Mouse (Mus musculus) layer of hippocampus, postnatal 25 days (tissue): ENCODE results near the gene C330021F23Rik. TPM values are rescaled to one million over a fixed set of nuclear protein-coding genes. Genes with fewer than 3 reads are reported as not detected.
"Not testable (repeated sequence)": the region's sequence is repeated elsewhere in the genome, so short reads cannot be mapped to it uniquely, and the experiment has no call there.

Source experiments
- DNase-seq, 2 experiments: peaks; one replicate each; pipeline ENCODE4 v3.0.0; 2022; ENCODE audit warnings: mixed read lengths in 2 of 2, low spot score in 1 of 2; ENCODE audit errors: extremely low spot score in 1 of 2
- total RNA-seq, 2 experiments: library from RNA; stranded (reverse); gene quantifications; 2 replicates each; pipeline ENCODE4 v1.2.3; 2021

C330021F23Rik gene
- total RNA-seq, result not detected

DNA sequence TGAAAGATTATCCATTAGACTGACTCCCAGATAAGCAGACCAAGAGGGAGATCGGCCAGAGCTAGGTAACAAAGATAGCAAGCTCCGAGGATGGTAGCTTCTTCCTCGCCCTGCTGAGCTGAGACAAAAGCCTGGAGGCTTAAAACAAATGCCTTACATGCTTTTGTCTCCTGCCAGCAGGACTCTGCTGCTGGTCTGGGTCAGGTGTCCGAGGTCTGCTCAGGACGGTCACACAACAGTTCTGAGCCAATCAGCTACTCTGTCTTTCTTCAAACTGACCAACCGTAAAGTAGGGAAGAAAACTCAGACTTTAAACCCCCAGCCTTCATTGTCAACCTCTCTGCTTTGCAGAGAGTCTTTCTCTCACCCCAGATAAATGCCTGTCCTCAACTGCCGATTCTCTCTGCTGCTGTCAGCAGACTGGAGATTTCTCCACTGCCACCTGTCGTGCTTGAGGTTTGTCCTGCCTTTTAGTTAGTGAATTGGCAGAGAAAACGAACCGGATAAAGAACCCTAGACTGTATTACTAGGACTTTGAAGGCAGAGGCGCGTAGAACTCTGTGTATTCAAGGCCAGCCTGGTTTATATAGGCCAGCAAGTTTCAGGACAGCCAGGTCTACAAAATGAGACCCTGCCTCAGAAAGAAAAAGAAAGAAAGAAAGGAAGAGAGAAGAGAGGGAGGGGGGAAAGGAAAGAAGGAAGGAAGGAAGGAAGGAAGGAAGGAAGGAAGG is at the start of gene C330021F23Rik:
Gene C330021F23Rik (plus strand): TSS at position 350 of the 731 bp plus-strand sequence.
- no peak for DNase-seq

DNA sequence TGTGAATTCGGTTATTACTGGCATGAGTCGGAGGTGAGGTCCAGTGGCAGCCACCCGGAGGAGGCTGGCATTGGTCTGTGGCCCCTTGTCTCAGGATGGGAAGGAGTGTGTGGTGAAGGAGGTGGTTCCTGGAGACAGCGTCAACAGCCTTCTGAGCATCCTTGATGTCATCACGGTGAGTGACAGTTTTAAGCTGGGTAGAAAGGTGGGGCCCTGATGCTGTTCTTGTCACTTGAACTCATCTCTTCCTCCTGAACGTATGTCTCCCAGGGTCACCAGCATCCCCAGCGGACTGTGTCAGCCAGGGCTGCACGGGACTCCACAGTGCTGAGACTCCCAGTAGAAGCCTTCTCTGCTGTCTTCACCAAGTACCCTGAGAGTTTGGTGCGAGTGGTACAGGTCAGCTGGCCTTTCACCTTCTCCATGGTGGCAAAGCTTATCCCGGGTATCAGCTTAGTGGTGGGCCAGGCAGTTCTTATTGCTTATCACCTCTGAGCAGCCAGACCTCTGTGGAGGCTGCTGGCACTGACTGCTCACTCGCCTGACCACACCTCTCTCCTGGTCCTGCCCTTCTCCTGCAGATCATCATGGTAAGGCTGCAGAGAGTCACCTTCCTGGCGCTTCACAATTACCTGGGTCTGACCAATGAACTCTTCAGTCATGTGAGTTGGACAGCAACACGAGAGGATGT is 45.6 kb upstream of the C330021F23Rik start:
- no peak for DNase-seq

DNA sequence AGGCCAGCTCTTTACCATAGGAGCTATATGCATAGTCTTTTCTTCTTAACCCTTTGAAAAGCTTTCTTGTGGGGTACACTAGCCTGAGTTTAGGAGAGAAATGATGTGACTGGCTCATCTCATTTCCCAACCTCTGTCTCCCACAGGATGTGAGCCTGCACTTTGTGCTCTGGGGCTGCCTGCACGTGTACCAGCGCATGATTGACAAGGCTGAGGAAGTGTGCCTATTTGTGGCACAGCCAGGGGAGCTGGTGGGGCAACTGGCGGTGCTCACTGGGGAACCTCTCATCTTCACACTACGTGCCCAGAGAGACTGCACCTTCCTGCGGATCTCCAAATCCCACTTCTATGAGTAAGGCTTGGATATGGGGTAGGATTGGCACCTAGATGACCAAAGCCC is 37.0 kb upstream of the C330021F23Rik start:
- no peak for DNase-seq

DNA sequence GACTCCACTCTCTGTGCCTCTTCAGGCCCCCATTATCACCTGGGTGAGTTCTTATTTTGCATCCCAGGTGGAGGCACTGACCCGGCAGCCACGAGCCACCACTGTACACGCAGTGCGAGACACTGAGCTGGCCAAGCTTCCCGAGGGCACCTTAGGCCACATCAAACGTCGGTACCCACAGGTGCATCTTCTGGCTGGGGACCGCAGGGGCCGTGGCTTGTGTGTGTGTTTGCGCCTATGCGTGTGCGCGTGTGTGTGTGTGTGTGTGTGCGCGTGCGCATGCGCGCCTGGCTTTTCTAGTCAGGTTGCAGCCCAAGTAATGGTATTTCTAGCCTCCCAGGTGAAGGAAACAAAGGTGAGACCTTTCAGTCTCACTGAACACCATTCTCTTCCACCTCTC is 35.9 kb upstream of the C330021F23Rik start:
- no peak for DNase-seq

DNA sequence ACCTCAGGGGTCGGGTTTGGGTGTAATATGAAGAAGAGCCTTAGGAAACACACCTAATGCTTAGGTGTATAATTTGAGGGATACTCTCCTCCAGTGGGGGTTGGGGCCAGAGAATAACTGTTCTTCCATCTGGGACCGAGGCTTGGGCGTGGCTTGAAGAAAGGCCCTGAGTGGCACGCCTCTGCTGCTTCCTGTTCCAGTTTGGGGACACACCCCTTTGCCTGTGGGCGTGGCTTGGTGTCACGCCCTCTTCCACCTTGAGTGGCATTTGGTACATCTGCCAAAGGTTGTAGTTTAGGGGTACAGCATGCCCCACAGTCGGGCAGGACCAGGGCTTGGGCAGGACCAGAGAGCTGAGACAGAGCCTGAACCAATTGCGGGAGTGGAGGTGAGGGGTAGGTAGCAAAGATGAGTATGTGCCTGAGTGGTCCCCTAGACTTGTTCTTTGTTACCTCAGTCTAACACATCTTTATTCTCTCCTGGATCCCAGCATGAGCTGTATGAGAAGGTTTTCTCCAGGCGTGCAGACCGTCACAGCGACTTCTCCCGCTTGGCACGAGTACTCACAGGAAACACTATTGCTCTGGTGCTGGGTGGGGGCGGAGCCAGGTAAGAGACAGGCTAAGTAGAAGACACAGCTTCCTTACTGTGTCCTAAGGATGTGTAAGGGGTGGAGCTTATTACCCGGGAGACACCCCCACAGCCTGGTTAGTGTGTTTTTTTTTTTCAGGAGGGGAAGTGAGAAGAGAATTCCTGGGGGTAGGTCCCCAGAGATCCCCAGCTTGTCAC is 31.5 kb upstream of the C330021F23Rik start:
- DNase-seq, result no peak

DNA sequence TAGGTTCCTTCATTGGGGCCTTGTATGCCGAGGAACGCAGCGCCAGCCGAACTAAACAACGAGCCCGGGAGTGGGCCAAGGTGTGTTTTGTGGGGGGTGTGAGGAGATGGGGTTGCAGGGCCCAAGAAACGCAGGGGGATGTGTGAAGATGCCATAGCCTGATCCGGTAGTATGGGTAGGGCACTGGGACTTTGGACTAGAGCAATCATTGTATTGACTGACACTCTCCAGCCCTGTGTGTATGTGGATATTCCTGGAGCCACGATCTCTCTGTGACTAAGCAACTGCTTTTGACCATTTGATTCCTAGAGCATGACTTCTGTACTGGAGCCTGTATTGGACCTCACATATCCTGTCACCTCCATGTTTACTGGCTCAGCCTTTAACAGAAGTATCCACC is 30.9 kb upstream of the C330021F23Rik start:
- DNase-seq, result no peak

DNA sequence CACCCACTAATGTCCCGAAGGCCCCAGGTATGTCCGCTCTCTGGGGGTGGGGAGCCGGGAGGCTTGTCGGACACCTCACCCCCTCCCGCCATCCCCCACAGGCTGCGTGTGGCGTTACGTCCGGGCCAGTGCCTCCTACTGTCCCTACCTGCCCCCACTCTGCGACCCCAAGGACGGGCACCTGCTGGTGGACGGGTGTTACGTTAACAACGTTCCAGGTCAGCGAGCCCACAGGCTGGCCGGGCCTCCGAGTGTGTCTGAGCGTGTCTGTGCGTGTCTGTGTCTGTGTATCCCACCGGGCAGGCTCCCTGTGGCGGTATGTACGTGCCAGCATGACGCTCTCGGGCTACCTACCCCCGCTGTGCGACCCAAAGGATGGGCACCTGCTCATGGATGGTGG is 30.1 kb upstream of the C330021F23Rik start:
- DNase-seq, result no peak

DNA sequence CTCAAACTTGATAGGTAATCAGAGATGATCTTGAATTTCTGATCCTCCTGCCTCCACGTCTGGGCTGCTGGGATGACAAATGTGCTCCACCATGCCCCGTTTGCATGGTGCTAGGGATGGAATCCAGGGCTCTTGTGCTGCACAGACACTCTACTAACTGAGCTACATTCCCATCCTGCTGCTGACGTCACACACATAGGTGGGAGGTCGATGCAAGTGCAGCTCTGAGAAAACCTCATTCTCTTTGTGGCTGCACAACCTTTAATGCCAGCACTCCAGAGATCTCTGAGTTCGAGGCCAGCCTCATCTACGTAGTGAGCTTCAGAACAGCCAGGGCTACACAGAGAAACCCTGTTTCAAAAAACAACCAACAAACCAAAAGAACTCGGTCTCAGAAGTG is 28.6 kb upstream of the C330021F23Rik start:
- no peak for DNase-seq

DNA sequence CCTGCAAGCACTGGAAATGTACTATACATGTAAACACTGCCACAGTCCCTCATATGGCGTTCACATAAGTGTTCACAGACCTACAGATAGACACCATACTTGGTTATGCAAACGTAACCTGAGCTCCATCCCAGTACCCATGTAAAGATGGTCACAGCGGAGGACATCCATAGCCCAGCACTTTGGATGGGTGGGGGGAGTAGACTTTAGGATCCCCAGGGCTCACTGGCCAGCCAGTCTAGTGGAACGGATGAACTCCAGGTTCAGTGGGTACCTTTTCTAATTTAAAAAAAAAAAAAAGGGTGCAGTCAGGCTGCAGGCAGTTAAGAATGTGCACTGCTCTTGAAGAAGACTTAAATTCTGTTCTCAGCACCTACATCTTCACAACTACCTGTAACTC is 27.7 kb upstream of the C330021F23Rik start:
- DNase-seq, result no peak

DNA sequence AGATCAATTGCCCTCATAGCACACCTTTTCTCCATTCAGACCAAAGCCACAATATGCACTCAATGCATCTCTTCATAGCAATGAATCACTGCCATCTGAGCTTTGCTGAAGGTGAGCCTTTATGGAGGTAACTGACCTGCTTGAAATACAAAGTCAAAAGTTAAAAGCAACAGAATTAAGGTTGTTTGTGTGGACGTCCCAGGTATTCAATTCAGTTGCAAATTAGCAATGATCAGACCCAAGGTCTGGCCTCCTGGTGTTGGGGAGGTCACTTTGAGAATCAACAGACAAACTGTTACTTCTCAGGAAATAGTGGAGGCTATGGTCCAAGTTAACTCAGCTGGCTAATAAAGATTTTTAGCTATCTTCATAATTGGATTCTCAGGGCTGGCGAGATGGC is 21.3 kb upstream of the C330021F23Rik start:
- DNase-seq, result no peak

DNA sequence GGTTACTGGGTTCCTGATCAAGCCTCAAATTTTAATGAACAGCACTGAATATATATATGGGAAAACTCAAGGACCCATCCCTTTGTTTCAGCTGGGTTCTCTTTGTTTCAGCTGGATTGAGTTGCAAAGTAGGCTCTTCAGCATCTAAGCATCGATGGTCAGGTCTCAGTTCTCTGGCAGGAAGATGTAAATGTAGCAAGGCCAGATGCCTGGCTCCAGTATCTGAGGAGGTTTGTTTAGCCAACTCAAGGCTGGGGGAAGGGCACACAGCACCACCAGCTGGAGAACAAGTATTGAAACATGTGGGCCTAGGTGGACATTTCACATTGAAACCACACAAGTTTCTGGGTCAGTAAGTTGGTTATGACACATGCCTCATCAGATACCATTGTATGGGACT is 15.6 kb upstream of the C330021F23Rik start:
- DNase-seq, result no peak

DNA sequence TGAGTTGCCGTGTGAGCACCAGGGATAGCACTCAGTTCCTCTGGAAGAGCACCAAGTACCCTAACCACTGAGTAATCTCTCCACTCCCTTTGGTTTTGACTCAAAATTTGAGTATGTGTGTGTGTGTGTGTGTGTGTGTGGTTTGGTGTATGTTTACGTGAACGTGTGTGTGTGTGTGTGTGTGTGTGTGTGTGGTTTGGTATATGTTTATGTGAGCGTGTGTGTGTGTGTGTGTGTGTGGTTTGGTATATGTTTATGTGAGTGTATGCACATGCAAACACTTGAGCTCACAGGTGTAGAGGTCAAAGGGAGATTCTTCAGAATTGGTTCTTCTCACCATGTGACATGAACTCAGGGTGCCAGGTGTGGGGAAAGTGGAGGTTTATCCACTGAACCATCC is 11.7 kb upstream of the C330021F23Rik start:
- no peak for DNase-seq

DNA sequence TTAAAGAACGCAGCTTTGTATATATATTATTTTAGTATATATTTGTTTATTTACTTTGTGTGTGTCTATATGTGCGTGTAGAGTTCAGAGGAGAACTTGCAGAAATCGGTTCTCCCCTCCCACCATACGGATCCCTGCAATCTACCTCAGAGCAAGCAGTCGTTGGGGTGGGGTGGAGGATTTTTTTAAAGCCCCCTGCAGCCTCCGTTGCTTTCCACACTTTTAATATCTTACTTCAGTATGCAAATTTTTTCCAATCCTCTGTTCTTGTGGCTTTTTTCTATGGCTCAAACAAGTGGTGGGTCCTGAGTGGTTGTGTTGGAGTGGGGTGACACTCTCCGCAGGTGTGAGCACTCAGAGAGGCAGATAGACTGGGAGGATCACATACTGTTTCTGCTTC is 588 bp downstream of the C330021F23Rik start:
- no peak for DNase-seq

DNA sequence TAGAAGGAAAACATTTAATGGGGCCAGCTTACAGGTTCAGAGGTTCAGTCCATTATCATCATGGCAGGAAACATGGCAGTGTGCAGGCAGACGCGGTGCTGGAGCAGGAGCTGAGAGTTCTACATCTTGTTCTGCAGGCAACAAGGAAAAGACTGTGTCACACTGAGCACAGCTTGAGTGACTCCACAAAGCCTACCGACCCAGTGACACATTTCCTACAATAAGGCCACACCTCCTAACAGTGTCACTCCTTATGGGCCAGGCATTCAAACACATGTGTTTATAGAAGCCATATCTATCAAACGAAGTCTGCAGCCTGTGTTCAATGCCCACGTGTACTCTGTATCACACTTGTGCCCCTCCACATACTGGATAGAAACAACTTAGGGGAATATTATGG is 2.0 kb downstream of the C330021F23Rik start:
- DNase-seq, result no peak

DNA sequence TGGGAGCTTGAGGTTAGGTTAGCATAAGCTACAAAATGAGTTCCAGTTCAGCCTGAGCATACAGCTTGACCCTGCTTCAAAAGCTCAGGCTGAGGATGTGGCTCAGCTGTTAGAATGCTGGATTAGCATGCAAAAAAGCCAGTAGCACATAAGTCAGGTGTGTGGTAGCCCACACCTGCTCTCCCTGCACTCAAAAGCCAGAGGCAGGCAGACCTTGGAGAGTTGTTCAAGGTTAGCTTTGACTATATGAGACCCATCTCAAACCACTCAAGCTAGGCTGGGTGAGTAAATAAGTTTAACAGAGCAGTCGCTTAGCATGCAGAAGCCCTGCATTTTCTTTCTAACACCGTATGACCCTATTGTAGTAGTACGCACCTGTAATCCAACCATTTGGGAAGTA is 6.8 kb downstream of the C330021F23Rik start:
- no peak for DNase-seq

DNA sequence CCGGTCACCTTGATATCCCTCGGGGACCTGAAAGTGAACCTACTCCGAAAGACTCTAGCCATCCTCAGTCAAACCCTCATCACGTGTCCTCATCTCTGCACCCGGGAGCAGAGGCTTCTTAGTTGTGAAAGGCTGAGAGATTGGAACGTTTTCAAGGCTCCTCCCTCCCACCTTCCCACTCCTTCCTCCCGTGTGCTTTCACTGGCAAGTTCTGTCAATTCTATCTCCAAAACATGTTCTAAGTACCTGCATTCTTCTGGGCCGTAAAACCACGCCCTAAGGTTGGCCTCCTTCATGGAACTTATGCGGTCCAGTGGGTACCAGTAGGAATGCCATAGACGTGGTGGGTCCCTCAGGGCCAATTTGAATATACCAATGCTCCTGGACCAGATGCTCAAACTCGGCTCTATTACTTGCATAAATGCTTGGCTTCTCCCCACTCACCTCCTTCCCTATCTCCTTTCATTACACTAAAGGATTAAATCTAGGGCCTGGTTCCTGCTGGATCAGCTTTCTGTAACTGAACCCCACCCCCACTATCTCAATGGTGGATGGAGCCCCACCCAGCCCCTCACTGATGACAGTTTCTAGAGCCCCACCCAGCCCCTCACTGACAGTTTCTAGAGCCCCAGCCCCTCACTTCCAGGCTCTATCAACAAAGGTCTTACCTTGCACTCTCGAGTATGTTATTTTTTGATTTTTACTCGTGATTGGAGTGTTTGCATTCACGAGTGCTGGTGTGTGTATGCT is 8.6 kb downstream of the C330021F23Rik start:
- DNase-seq, result no peak

DNA sequence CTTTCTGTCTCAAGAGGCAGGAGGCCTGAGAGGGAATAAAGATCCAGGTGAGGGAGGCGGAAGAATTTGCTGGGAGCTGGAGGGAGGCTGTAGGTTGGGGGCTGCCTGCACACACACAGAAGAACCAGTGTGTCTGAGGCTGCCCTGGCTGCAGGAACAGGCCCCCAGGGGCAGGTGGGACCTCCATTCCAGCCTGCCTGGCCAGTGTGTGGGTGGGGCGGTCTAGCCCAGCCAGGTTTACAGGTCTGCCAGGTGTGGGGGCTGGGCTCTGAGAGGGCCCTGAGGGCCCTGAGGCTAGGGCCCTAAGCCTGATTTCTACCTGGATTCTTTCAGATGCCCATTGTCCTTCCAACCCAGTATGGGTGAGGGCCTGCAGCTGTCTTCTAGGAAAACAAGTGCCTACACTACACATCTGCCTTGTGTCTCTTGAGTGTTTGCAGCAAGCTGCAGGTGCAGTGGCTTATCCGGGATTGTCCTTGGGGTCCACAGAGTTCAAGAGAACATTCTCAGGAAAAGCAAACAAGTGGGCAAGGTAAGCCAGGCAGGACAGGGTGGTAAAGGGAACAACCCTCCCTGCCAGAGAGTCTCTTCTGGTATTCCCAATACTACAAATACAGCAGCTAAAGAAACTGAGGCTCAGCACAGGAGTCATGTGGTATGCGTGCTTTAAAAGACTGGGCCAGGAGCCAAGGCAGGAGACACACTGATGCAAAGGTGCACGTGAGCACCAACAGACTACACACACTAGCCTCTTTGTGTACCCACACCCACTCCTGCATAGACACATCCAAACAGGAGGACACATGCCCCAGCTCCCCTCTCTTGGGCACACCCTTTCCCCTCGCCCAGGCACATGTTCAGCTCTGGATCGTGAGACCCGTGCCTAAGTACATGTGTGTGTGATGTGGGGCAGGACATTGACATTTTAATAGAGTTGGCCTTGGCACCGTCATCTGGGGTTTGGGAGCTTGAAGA is 11.9 kb downstream of the C330021F23Rik start:
- no peak for DNase-seq

DNA sequence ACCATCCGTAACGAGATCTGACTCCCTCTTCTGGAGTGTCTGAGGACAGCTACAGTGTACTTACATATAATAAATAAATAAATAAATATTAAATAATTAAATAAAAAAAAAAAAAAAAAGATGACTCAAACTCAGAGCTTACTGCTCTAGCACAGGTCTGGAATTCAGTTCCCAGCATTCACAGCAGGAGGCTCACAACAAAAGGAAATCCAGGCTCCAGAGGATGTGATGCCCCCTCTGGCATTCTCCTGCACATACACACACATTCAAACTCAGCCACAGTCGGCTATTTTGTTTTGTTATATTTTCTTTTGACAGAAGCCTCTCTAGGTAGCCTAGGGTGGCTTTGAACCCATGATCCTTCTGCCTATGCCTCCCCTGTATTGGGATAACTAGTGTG is 14.2 kb downstream of the C330021F23Rik start:
- not testable (repeated sequence) for DNase-seq

DNA sequence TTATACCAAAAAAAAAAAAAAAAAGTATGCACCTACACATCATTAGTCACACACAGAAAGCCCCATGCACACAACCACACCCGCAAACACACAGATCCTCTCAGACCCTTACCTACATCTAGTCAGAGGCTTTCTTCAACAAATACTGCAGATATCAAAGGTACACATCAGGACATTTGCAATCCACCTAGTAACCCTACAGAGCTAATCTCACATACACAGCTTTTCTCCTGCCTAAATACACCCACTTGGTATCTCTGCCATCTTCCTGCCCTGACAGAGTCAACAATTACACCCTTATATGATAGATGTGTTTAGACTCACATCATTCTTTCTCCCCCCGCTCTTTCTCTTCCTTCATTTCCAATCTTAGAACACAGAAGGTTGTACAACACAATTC is 18.7 kb downstream of the C330021F23Rik start:
- no peak for DNase-seq

DNA sequence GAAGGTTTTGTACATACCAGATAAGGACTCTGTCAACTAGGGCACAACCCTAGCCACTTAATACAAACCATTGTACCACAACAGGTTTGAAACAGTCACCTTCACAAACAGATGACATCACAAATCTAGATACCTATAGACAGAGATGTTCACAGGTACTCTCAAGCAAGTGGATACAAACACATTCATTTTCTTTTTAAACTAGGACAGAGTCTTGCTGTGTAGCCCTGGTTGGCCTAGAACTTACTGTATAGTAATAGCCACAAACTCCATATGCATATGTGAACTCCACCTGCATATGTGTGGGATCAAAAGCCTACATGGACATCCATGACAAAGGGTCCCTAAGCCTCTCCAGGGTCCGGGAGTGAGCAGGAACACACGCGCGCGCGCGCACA is 19.2 kb downstream of the C330021F23Rik start, which contains the start of gene Camsap3:
Gene Camsap3 (plus strand): TSS at position 301 of the 398 bp plus-strand sequence.
- no peak for DNase-seq
